Mouse (Mus musculus) heart, adult 2 months (tissue): ENCODE results near the gene Dnaja3. TPM values are rescaled to one million over a fixed set of nuclear protein-coding genes. Genes with fewer than 3 reads are reported as not detected.

Source experiments
- DNase-seq, 2 experiments: peaks; one replicate each; pipeline ENCODE4 v3.0.0; 2021
- H3K27ac ChIP-seq: fragments of 200-600 bp; 2 replicates; pipeline ENCODE4 v1.8.1; 2022
- H3K27me3 ChIP-seq: fragments of 200-500 bp; 2 replicates; pipeline ENCODE4 v1.6.1; 2012; ENCODE audit warnings: mild to moderate bottlenecking, low read length, inconsistent platforms, mixed read lengths; ENCODE audit not compliant: control insufficient read depth, insufficient read depth
- H3K36me3 ChIP-seq: fragments of 200-500 bp; 2 replicates; pipeline ENCODE4 v1.6.1; 2012; ENCODE audit warnings: low read length, inconsistent platforms; ENCODE audit not compliant: control insufficient read depth, insufficient read depth
- H3K4me1 ChIP-seq: fragments of 200-500 bp; 2 replicates; pipeline ENCODE4 v1.6.1; 2011; ENCODE audit warnings: low read length; ENCODE audit not compliant: control insufficient read depth, insufficient read depth
- H3K4me3 ChIP-seq: fragments of 200-600 bp; 2 replicates; pipeline ENCODE4 v1.8.1; 2022
- H3K79me2 ChIP-seq: fragments of 200-500 bp; replicated peaks from 2 replicates; pipeline ENCODE4 v1.6.1; 2012; ENCODE audit warnings: mild to moderate bottlenecking, inconsistent platforms, low read length, moderate library complexity, mixed read lengths; ENCODE audit not compliant: control insufficient read depth, insufficient read depth
- H3K9ac ChIP-seq: fragments of 200-500 bp; 2 replicates; pipeline ENCODE4 v1.6.1; 2012; ENCODE audit warnings: low read depth, mild to moderate bottlenecking, control low read depth, inconsistent platforms, low read length, mixed read lengths
- CTCF ChIP-seq: fragments of 200-600 bp; IDR thresholded peaks from 2 replicates; pipeline ENCODE4 v1.8.1; 2022; ENCODE audit warnings: antibody characterized with exemption, mild to moderate bottlenecking, moderate library complexity
- EP300 ChIP-seq: fragments of 200-500 bp; IDR thresholded peaks from 2 replicates; pipeline ENCODE4 v1.6.1; 2011; ENCODE audit warnings: low read depth, low read length, control low read depth; ENCODE audit not compliant: insufficient read depth
- POLR2A ChIP-seq: fragments of 200-500 bp; IDR thresholded peaks from 2 replicates; pipeline ENCODE4 v1.6.1; 2011; ENCODE audit warnings: mild to moderate bottlenecking, low read depth, low read length, control low read depth; ENCODE audit not compliant: insufficient read depth
- WGBS: fragments of 180-500 bp; shearing (Covaris S2); methylation state at CpG from one replicate; pipeline ENCODE4 v1.1.7; 2018; 5-methylcytosine and 5-hydroxymethylcytosine counted together
- intact Hi-C: fragments of 180-260 bp; cut with DNase I; formaldehyde crosslinking; loops from one replicate; pipeline ENCODE4 v1.15.1; 2025
- polyA plus RNA-seq: library from polyadenylated mRNA; depleted of rRNA; stranded (reverse); fragments of >200 nt; gene quantifications from 2 replicates; pipeline ENCODE4 v1.2.3, GENCODE M21; 2012
- total RNA-seq, 2 experiments: library from RNA; stranded (reverse); gene quantifications; 2 replicates each; pipeline ENCODE4 v1.2.3; 2021

Gene Dnaja3
- total and polyA plus RNA-seq, 3 experiments: 80.8 to 150 (median 138) TPM

GRCm38 (mm10) chr16:4605514-4606131 is 34.2 kb upstream of the Dnaja3 start:
- TF ChIP-seq EP300 (no peak), POLR2A (no peak), CTCF (no peak)
- 80% methylated on average over 13 of the region's 13 CpGs for WGBS
- peaks cover 22% of the 10 kb centered on the region for H3K4me1 ChIP-seq
- H3K9ac ChIP-seq: no peak overlapping the region
- H3K4me3 ChIP-seq: no peak overlapping the region
- intact Hi-C loops: loop anchor here (2.0 kb wide), 1 partner anchor 117 kb away; no protein-coding TSS in a partner anchor
- H3K36me3 ChIP-seq: no peaks in the 10 kb centered on the region
- DNase-seq: no peak
- H3K27me3 ChIP-seq: no peaks in the 10 kb centered on the region
- H3K27ac ChIP-seq: peak overlapping the region; percentile 79; the same call in 1 of the 2 replicates
- H3K79me2 ChIP-seq: no peaks in the 10 kb centered on the region; the same call in 1 of the 2 replicates

DNA sequence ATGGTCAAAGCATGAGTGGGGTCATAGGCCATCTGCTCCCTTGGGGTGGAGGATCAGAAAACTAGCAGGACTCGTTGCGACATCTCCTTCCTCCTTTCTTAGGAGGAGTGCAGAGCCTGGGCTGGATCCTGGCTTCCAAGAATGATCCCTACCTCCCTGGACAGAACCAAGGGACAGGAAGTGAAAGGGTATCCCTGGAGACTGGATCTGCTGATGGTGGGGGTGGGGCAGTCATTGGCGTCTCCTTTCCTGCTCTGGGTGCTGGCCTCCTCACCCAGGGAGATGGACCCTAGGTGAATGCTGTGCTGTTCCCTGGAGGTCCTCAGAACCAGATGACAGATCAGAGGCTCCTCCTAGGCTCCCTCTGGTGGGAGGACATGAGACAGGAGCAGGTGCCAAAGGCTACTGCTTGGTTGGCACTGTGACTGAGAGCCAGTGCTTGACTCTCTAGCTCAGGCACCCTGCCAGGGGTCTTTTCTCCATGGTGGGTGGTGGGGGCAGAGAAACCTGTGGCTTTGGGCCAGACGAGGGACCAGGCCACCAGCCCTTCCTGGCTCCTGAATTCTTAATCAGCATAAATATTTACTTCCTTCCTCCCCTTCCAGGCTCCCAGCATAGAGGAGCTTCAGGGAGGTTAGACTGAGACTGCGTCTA is 33.2 kb upstream of the Dnaja3 start:
- TF ChIP-seq CTCF (peak; percentile 81), POLR2A (no peak), EP300 (0 out of 2 replicates have a peak, but pooled peaks have one; percentile 9)
- Histone ChIP-seq H3K27me3 (no peaks in the 10 kb centered on the region), H3K36me3 (no peaks in the 10 kb centered on the region), H3K4me3 (no peak overlapping the region), H3K27ac (peak overlapping the region; percentile 79), H3K4me1 (peaks cover 22% of the 10 kb centered on the region), H3K9ac (no peak overlapping the region; the same call in 1 of the 2 replicates), H3K79me2 (no peaks in the 10 kb centered on the region; the same call in 1 of the 2 replicates)
- peak; percentile 69 to 78 for DNase-seq
- WGBS: 10% methylated on average over 5 of the region's 5 CpGs
- intact Hi-C loops: loop anchor here (1.0 to 2.0 kb wide), 3 partner anchors 13 to 118 kb away; no protein-coding TSS in a partner anchor

GRCm38 (mm10) chr16:4607818-4608531 is 31.8 kb upstream of the Dnaja3 start:
- H3K27ac ChIP-seq: no peak overlapping the region; the same call in 1 of the 2 replicates
- H3K4me1 ChIP-seq: peaks cover 19% of the 10 kb centered on the region
- intact Hi-C loops: loop anchor here (1.0 to 2.0 kb wide), 4 partner anchors 15 to 119 kb away; no protein-coding TSS in a partner anchor
- WGBS: 43% methylated on average over 9 of the region's 9 CpGs
- no peak overlapping the region for H3K9ac ChIP-seq
- peak; percentile 85 to 87 for DNase-seq
- TF ChIP-seq POLR2A: 0 out of 2 replicates have a peak, but pooled peaks have one; percentile 19
- peak; percentile 76; the same call in 1 of the 2 replicates for TF ChIP-seq EP300
- TF ChIP-seq CTCF: no peak; the same call in 1 of the 2 replicates
- H3K4me3 ChIP-seq: no peak overlapping the region
- no peaks in the 10 kb centered on the region; the same call in 1 of the 2 replicates for H3K79me2 ChIP-seq
- H3K36me3 ChIP-seq: no peaks in the 10 kb centered on the region
- H3K27me3 ChIP-seq: no peaks in the 10 kb centered on the region

DNA sequence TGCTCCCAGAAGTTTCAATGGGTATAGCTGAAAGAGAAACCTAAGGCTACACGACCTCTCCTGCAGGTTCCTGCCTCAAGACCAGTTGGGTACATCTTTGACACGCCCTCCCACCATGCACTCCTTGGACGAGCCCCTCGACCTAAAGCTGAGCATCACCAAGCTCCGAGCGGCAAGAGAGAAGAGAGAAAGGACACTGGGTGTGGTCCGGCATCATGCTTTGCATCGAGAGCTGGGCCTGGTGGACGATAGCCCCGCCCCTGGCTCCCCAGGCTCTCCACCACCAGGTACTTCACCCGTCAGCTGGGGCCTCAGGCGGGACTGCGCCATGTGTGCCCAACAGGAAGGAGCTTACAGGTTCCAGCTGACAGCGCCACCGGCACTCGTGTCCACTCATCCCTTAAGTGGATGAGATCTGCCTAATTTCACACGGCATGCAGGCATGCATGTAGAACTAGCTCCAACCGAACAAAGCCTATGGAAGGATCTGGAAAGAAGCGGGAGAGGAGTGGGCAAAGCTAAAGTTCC is 31.2 kb upstream of the Dnaja3 start:
- 82% methylated on average over 19 of the region's 19 CpGs for WGBS
- Histone ChIP-seq H3K9ac (no peak overlapping the region), H3K79me2 (no peaks in the 10 kb centered on the region; the same call in 1 of the 2 replicates), H3K4me3 (no peak overlapping the region), H3K27me3 (no peaks in the 10 kb centered on the region), H3K4me1 (peaks cover 19% of the 10 kb centered on the region), H3K27ac (no peak overlapping the region), H3K36me3 (no peaks in the 10 kb centered on the region)
- no peak for DNase-seq
- intact Hi-C loops: loop anchor here (1.0 kb wide), 1 partner anchor 40 kb away; no protein-coding TSS in a partner anchor
- TF ChIP-seq EP300: no peak
- TF ChIP-seq CTCF: no peak
- TF ChIP-seq POLR2A: no peak

GRCm38 (mm10) chr16:4611193-4611592 is 28.6 kb upstream of the Dnaja3 start:
- Histone ChIP-seq H3K4me1 (peaks cover 13% of the 10 kb centered on the region), H3K27ac (no peak overlapping the region), H3K36me3 (no peaks in the 10 kb centered on the region), H3K27me3 (no peaks in the 10 kb centered on the region), H3K4me3 (no peak overlapping the region), H3K9ac (no peak overlapping the region), H3K79me2 (no peaks in the 10 kb centered on the region)
- TF ChIP-seq POLR2A: no peak
- no peak for TF ChIP-seq EP300
- no peak for TF ChIP-seq CTCF
- WGBS: 89% methylated on average over 5 of the region's 5 CpGs
- intact Hi-C loops: no loop called here
- no peak for DNase-seq

DNA sequence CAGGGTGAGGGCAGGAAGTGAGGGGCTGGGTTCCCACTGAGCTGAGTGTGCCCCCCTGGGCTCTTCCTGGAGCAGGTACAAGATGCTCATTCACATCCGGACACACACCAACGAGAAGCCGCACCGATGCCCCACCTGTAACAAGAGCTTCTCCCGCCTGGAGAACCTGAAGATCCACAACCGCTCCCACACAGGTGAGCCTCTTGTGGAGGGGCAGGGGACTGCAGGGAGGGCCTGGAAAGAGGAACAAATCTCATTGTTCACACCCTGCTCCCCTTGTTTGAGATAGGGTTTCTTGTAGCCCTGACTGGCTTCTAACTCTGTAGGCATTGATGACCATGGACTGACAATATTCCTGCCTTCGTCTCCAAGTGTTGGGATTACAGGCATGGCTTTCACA is 28.1 kb upstream of the Dnaja3 start:
- DNase-seq: no peak
- H3K36me3 ChIP-seq: no peaks in the 10 kb centered on the region
- H3K27ac ChIP-seq: no peak overlapping the region
- H3K9ac ChIP-seq: no peak overlapping the region
- H3K4me1 ChIP-seq: peaks cover 8% of the 10 kb centered on the region
- 95% methylated on average over 7 of the region's 7 CpGs for WGBS
- H3K27me3 ChIP-seq: no peaks in the 10 kb centered on the region
- no peak overlapping the region for H3K4me3 ChIP-seq
- TF ChIP-seq EP300 (no peak), POLR2A (no peak), CTCF (peak; percentile 23)
- intact Hi-C loops: no loop called here
- H3K79me2 ChIP-seq: no peaks in the 10 kb centered on the region
